Mouse (Mus musculus) kidney, adult 18-20 months (tissue): ENCODE results near the gene Myl6b.

Experiments
- DNase-seq: peaks from one replicate; pipeline ENCODE4 v3.0.0; 2021

Gene Myl6b

GRCm38 (mm10) chr10:128516677-128517076 is 18.2 kb upstream of the Myl6b start:
- DNase-seq = no peak

- no peak for DNase-seq
Measured at GRCm38 (mm10) chr10:128516029-128516428, 17.5 kb upstream of the Myl6b start.

GRCm38 (mm10) chr10:128515044-128515443 is 16.6 kb upstream of the Myl6b start:
- no peak for DNase-seq

- DNase-seq = no peak
Measured at GRCm38 (mm10) chr10:128511761-128512160, 13.3 kb upstream of the Myl6b start.

GRCm38 (mm10) chr10:128511189-128511588 is 12.7 kb upstream of the Myl6b start:
- no peak for DNase-seq

GRCm38 (mm10) chr10:128510301-128510700 is 11.8 kb upstream of the Myl6b start:
- DNase-seq = no peak

- DNase-seq = no peak
Measured at GRCm38 (mm10) chr10:128509831-128510230, 11.3 kb upstream of the Myl6b start.

GRCm38 (mm10) chr10:128509203-128509602 is 10.7 kb upstream of the Myl6b start:
- DNase-seq = no peak

- DNase-seq = no peak
Measured at GRCm38 (mm10) chr10:128508260-128508659, 9.8 kb upstream of the Myl6b start.

GRCm38 (mm10) chr10:128505974-128506373 is 7.5 kb upstream of the Myl6b start:
- DNase-seq = no peak

- peak; percentile 34 for DNase-seq
Measured at GRCm38 (mm10) chr10:128505371-128505667, 6.8 kb upstream of the Myl6b start.

- DNase-seq = no peak
Measured at GRCm38 (mm10) chr10:128504641-128505370, 6.3 kb upstream of the Myl6b start.

- no peak for DNase-seq
Measured at GRCm38 (mm10) chr10:128504012-128504411, 5.5 kb upstream of the Myl6b start.

- DNase-seq = no peak
Measured at GRCm38 (mm10) chr10:128503532-128503931, 5.0 kb upstream of the Myl6b start.

GRCm38 (mm10) chr10:128502341-128502740 is 3.9 kb upstream of the Myl6b start:
- DNase-seq = no peak

GRCm38 (mm10) chr10:128499116-128499671 is 709 bp upstream of the Myl6b start:
- DNase-seq = peak; percentile 77

GRCm38 (mm10) chr10:128497134-128497737 is 1.2 kb downstream of the Myl6b start:
- no peak for DNase-seq

GRCm38 (mm10) chr10:128496509-128497077 is 1.9 kb downstream of the Myl6b start:
- no peak for DNase-seq

GRCm38 (mm10) chr10:128495903-128496302 is 2.6 kb downstream of the Myl6b start:
- no peak for DNase-seq

- DNase-seq = no peak
Measured at GRCm38 (mm10) chr10:128495270-128495669, 3.2 kb downstream of the Myl6b start.

- DNase-seq = no peak
Measured at GRCm38 (mm10) chr10:128494667-128495245, 3.7 kb downstream of the Myl6b start.

- DNase-seq = peak; percentile 99
Measured at GRCm38 (mm10) chr10:128493695-128494666, 4.5 kb downstream of the Myl6b start, which contains the start of gene Myl6. Gene Myl6 (minus strand): TSS chr10:128494145.
